Mouse (Mus musculus) limb, embryonic 14.5 days (tissue): Measurements from ENCODE around the gene Trpv2. TPM values are rescaled to one million over a fixed set of nuclear protein-coding genes. Genes with fewer than 3 reads are reported as not detected.

ENCODE experiments used
- ATAC-seq: fragments of 200-750 bp; cut with Nextera tagmentation; 2 replicates; pipeline ENCODE4 v1.8.0; 2017; ENCODE audit warnings: low read depth, moderate number of reproducible peaks, moderate TSS enrichment; ENCODE audit not compliant: low FRiP score
- DNase-seq: peaks from one replicate; pipeline ENCODE4 v3.0.0-alpha.2; 2015; ENCODE audit warnings: low spot score
- H3K27ac ChIP-seq: fragments of 300-500 bp; sonication (generic); replicated peaks from 2 replicates; pipeline ENCODE4 v1.5.1; 2014; ENCODE audit warnings: low read depth, mild to moderate bottlenecking, low read length, moderate library complexity, mixed read lengths
- H3K27me3 ChIP-seq: fragments of 300-500 bp; sonication (generic); 2 replicates; pipeline ENCODE4 v1.6.1; 2014; ENCODE audit warnings: low read length, mixed read lengths; ENCODE audit not compliant: control insufficient read depth, insufficient read depth
- H3K36me3 ChIP-seq: fragments of 300-500 bp; sonication (generic); 2 replicates; pipeline ENCODE4 v1.6.1; 2014; ENCODE audit warnings: mild to moderate bottlenecking, low read length, moderate library complexity, mixed read lengths; ENCODE audit not compliant: control insufficient read depth, insufficient read depth
- H3K4me1 ChIP-seq: fragments of 300-500 bp; sonication (generic); 2 replicates; pipeline ENCODE4 v1.6.1; 2014; ENCODE audit warnings: antibody characterized with exemption, low read length, mixed read lengths; ENCODE audit not compliant: control insufficient read depth, insufficient read depth
- H3K4me2 ChIP-seq: fragments of 300-500 bp; sonication (generic); replicated peaks from 2 replicates; pipeline ENCODE4 v1.6.1; 2014; ENCODE audit warnings: low read depth, mild to moderate bottlenecking, low read length, moderate library complexity; ENCODE audit not compliant: severe bottlenecking
- H3K4me3 ChIP-seq: fragments of 300-500 bp; sonication (generic); replicated peaks from 2 replicates; pipeline ENCODE4 v1.5.1; 2014; ENCODE audit warnings: low read length
- H3K9ac ChIP-seq: fragments of 300-500 bp; sonication (generic); 2 replicates; pipeline ENCODE4 v1.6.1; 2014; ENCODE audit warnings: mild to moderate bottlenecking, low read depth, low read length, moderate library complexity; ENCODE audit not compliant: severe bottlenecking
- H3K9me3 ChIP-seq: fragments of 300-500 bp; sonication (generic); 2 replicates; pipeline ENCODE4 v1.6.1; 2016; ENCODE audit warnings: low read length; ENCODE audit not compliant: control insufficient read depth
- POLR2A ChIP-seq: fragments of 200-500 bp; IDR thresholded peaks from 2 replicates; pipeline ENCODE4 v1.8.0; 2012; ENCODE audit warnings: inconsistent platforms, mild to moderate bottlenecking, moderate library complexity, borderline replicate concordance; ENCODE audit not compliant: insufficient read depth, insufficient read length; ENCODE audit errors: extremely low read depth
- WGBS: fragments of 180-500 bp; shearing (Covaris S2); extraction: QIAGEN DNeasy Blood & Tissue Kit; methylation state at CpG from one replicate; pipeline ENCODE4 v1.1.7; 2014; 5-methylcytosine and 5-hydroxymethylcytosine counted together
- polyA plus RNA-seq, 2 experiments: library from polyadenylated mRNA; depleted of rRNA in 1 of 2; stranded (reverse) in 1 of 2; unstranded in 1 of 2; fragments of >200 nt; fragmentation: Nextera tagmentation in 1 of 2; extraction: Ambion mirVana in 1 of 2; gene quantifications; 2 replicates each; pipeline versions ENCODE4 v1.2.1 to v1.2.3; 2012 to 2014

The Trpv2 gene
- polyA plus RNA-seq, 2 experiments: 2.7 to 2.9 TPM

- Histone ChIP-seq H3K9me3 (no peaks in the 10 kb centered on the region), H3K36me3 (no peaks in the 10 kb centered on the region; the same call in 1 of the 2 replicates), H3K4me3 (no peak overlapping the region), H3K4me2 (no peak overlapping the region), H3K9ac (no peak overlapping the region), H3K27ac (no peak overlapping the region), H3K4me1 (peaks cover 63% of the 10 kb centered on the region), H3K27me3 (no peaks in the 10 kb centered on the region)
- TF ChIP-seq POLR2A: no peak
- WGBS: 67% methylated on average over 8 of the region's 8 CpGs
- no peak for ATAC-seq
- no peak for DNase-seq
These were observed 68.8 kb downstream of the Trpv2 start for GRCm38 (mm10) chr11:62643011-62643631.

- no peak overlapping the region for H3K27ac ChIP-seq
- no peaks in the 10 kb centered on the region; the same call in 1 of the 2 replicates for H3K36me3 ChIP-seq
- WGBS: 83% methylated on average over 10 of the region's 10 CpGs
- no peak for TF ChIP-seq POLR2A
- peaks cover 57% of the 10 kb centered on the region for H3K4me1 ChIP-seq
- no peaks in the 10 kb centered on the region for H3K27me3 ChIP-seq
- ATAC-seq: no peak
- no peak overlapping the region for H3K4me2 ChIP-seq
- no peak overlapping the region for H3K4me3 ChIP-seq
- H3K9ac ChIP-seq: no peak overlapping the region
- no peaks in the 10 kb centered on the region for H3K9me3 ChIP-seq
- DNase-seq: no peak
These were observed 69.5 kb downstream of the Trpv2 start for GRCm38 (mm10) chr11:62643681-62644363.

- H3K4me2 ChIP-seq: peak overlapping the region; percentile 90; the same call in 1 of the 2 replicates
- 94% methylated on average over 5 of the region's 5 CpGs for WGBS
These were observed 70.5 kb downstream of the Trpv2 start for GRCm38 (mm10) chr11:62644602-62645336.

GRCm38 (mm10) chr11:62645337-62645675 is 71.0 kb downstream of the Trpv2 start:
- no peak for TF ChIP-seq POLR2A
- WGBS: 86% methylated on average over 4 of the region's 4 CpGs
- Histone ChIP-seq H3K4me1 (peaks cover 61% of the 10 kb centered on the region), H3K9me3 (no peaks in the 10 kb centered on the region), H3K4me3 (peak overlapping the region; percentile 76; the same call in 1 of the 2 replicates), H3K36me3 (no peaks in the 10 kb centered on the region), H3K27ac (peak overlapping the region; percentile 62), H3K27me3 (no peaks in the 10 kb centered on the region), H3K4me2 (peak overlapping the region; percentile 90), H3K9ac (no peak overlapping the region)
- ATAC-seq (no peak), DNase-seq (no peak)

More at GRCm38 (mm10) chr11:62644602-62645336, 70.5 kb downstream of the Trpv2 start:
- Histone ChIP-seq H3K9me3 (no peaks in the 10 kb centered on the region), H3K4me1 (peaks cover 60% of the 10 kb centered on the region), H3K4me3 (no peak overlapping the region), H3K9ac (no peak overlapping the region), H3K36me3 (no peaks in the 10 kb centered on the region; the same call in 1 of the 2 replicates), H3K27ac (no peak overlapping the region), H3K27me3 (no peaks in the 10 kb centered on the region)
- ATAC-seq (no peak), DNase-seq (no peak)
- TF ChIP-seq POLR2A: no peak
